Mouse (Mus musculus) bone marrow macrophage, adult 2 months (primary cell): ENCODE results near the gene Coq5.

ENCODE experiments used
- CTCF ChIP-seq: IDR thresholded peaks from 2 replicates; pipeline ENCODE4 v1.5.1; 2012; ENCODE audit warnings: low read depth, mild to moderate bottlenecking, low read length, moderate library complexity
- POLR2A ChIP-seq: IDR thresholded peaks from 2 replicates; pipeline ENCODE4 v1.6.1; 2012; ENCODE audit warnings: mild to moderate bottlenecking, low read depth, low read length, borderline replicate concordance

GRCm38 (mm10) chr5:115233031-115233780, 46.3 kb upstream of the Coq5 start:
- TF ChIP-seq POLR2A (no peak), CTCF (no peak)
